Mouse (Mus musculus): Measurements from ENCODE around the gene Abca7.

GRCm38 (mm10) chr10:80004233-80004705 is 8.0 kb downstream of the Abca7 start:
- TF ChIP-seq CTCF (IDR thresholded peaks at IDR 0.05; ENCODE audit: borderline replicate concordance, control insufficient read depth, extremely low read depth, insufficient read depth, low read length, poor library complexity) (no peak), POLR2A (IDR thresholded peaks at IDR 0.05; ENCODE audit: control insufficient read depth, extremely low read depth, insufficient read depth, low read length, poor library complexity) (no peak)
